Comparison of ENCODE assay signal across 8 mouse cellular contexts in the genomic region with DNA sequence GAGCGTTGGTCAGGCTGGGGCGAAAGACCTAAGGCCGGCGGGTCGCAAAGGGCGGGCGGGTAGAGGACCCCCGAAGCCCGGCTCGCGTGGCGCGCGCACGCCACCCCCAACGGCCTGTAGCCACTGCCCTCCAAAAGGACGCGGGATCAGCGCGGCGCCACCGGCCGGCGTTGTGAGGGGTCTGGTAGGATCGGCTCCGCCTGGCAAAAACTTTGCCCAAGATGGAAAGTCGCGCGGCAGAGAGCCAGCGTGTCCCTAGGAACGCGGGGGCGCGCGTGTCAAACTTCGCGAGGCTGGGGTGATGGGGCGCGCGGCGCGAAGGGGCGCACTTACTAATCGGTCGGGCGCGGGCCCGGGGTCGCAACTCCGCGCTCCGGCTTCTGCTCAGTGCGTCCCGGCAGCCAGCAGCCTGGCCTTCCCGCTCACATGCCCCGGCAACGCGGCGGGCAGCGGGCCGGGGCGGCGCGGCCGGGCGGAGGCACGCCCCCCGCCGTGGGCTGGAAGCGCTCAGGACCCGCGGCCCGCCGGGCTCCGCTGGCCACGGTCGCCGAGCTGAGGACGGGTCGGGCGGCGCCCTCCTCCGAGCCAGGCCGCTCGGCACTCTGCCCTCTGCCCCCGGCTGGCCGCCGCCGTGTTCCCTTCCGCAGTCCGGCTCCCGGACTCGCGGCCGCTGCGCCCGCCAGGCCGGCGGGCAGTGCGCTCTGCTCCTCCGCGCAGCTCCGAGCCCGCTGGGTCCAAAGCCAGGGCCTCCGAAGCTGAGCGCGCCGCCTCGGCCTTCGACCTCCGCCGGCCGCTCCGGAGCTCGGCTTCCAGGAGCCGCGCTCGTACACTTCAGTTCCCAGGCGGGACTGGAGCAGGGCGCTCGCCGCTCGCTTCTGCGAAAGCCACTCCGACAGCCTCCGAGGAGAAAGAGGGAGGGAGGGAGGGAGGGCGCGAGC. TPM values are rescaled to one million over a fixed set of nuclear protein-coding genes. Genes with fewer than 3 reads are reported as not detected.
DNase-seq lines count a peak whose midpoint lies in the region; ATAC-seq and TF ChIP-seq lines count a peak whose summit lies in the region.

Gene Sox13, minus strand, starts transcription at position 835 of the 938 bp plus-strand sequence.

- peak within 1 kb of the TSS; percentile 85 for H3K4me2 ChIP-seq in intestine, embryonic 16.5 days (ENCODE audit: low read depth, low read length)
- H3K4me2 ChIP-seq in limb, embryonic 15.5 days = peak within 1 kb of the TSS; percentile 99
- H3K4me2 ChIP-seq in midbrain, embryonic 16.5 days (ENCODE audit: low read length) = peak within 1 kb of the TSS; percentile 99

- TF ChIP-seq POLR2A in cerebellum, adult 2 months (IDR thresholded peaks at IDR 0.05; ENCODE audit: borderline replicate concordance, insufficient read depth, low read length) = no peak
- 0 out of 2 replicates have a peak, but pooled peaks have one; percentile 20 for TF ChIP-seq POLR2A in cortical plate, adult 2 months (IDR thresholded peaks at IDR 0.05; ENCODE audit: extremely low read depth, insufficient read depth, low read length)

- peak within 1 kb of the TSS; percentile 46 for H3K4me3 ChIP-seq in cerebellum, adult 2 months (replicated peaks; ENCODE audit: insufficient read depth, low read depth, low read length)
- peak within 1 kb of the TSS; percentile 62 for H3K4me3 ChIP-seq in cortical plate, adult 2 months (ENCODE audit: insufficient read depth, low read length)
- H3K4me3 ChIP-seq in intestine, embryonic 16.5 days (ENCODE audit: low read length) = peak within 1 kb of the TSS; percentile 90
- H3K4me3 ChIP-seq in limb, embryonic 15.5 days = peak within 1 kb of the TSS; percentile 58
- H3K4me3 ChIP-seq in midbrain, embryonic 16.5 days (ENCODE audit: low read depth, low read length) = peak within 1 kb of the TSS; percentile 71

- ATAC-seq in cerebellum, adult (ENCODE audit: insufficient number of reproducible peaks, low FRiP score, low TSS enrichment) = no peak
- peak; percentile 89 for ATAC-seq in intestine, embryonic 16.5 days
- no peak; the same call in none of the 2 replicates for ATAC-seq in limb, embryonic 15.5 days (ENCODE audit: insufficient number of reproducible peaks, low FRiP score, low TSS enrichment, low read depth)
- ATAC-seq in midbrain, embryonic 16.5 days = peak; percentile 72

- TF ChIP-seq CTCF in cerebellum, adult 2 months (IDR thresholded peaks at IDR 0.05; ENCODE audit: borderline replicate concordance, insufficient read depth, low read depth, low read length) = no peak
- TF ChIP-seq CTCF in cortical plate, adult 2 months (IDR thresholded peaks at IDR 0.05; ENCODE audit: extremely low read depth, insufficient read depth, low read length) = no peak

- H3K4me1 ChIP-seq in cerebellum, adult 2 months (ENCODE audit: control insufficient read depth, insufficient read depth, low read length) = peaks cover 3% of the 10 kb centered on the region; the same call in 1 of the 2 replicates
- H3K4me1 ChIP-seq in cortical plate, adult 2 months (ENCODE audit: control insufficient read depth, insufficient read depth, low read length) = no peaks in the 10 kb centered on the region
- H3K4me1 ChIP-seq in intestine, embryonic 16.5 days (ENCODE audit: control insufficient read depth, insufficient read depth, low read length) = peaks cover 31% of the 10 kb centered on the region
- peaks cover 15% of the 10 kb centered on the region for H3K4me1 ChIP-seq in limb, embryonic 15.5 days
- peaks cover 12% of the 10 kb centered on the region for H3K4me1 ChIP-seq in midbrain, embryonic 16.5 days (ENCODE audit: control insufficient read depth, insufficient read depth, low read length)

- no peaks in the 10 kb centered on the region for H3K9me3 ChIP-seq in intestine, embryonic 16.5 days (ENCODE audit: control insufficient read depth, low read length)
- no peaks in the 10 kb centered on the region for H3K9me3 ChIP-seq in limb, embryonic 15.5 days
- no peaks in the 10 kb centered on the region for H3K9me3 ChIP-seq in midbrain, embryonic 16.5 days (replicated peaks; ENCODE audit: control insufficient read depth, low read length, poor library complexity, severe bottlenecking)

- H3K27me3 ChIP-seq in cerebellum, adult 2 months (ENCODE audit: control insufficient read depth, insufficient read depth, low read length) = peaks cover 2% of the 10 kb centered on the region; the same call in 1 of the 2 replicates
- H3K27me3 ChIP-seq in intestine, embryonic 16.5 days (replicated peaks; ENCODE audit: control insufficient read depth, insufficient read depth, low read length) = no peaks in the 10 kb centered on the region
- H3K27me3 ChIP-seq in limb, embryonic 15.5 days = peaks cover 18% of the 10 kb centered on the region
- H3K27me3 ChIP-seq in midbrain, embryonic 16.5 days (ENCODE audit: control insufficient read depth, insufficient read depth, low read depth, low read length) = no peaks in the 10 kb centered on the region

- under 1% methylated on average over 122 of the region's 128 CpGs for WGBS in cerebellum, adult 2 months
- under 1% methylated on average over 116 of the region's 128 CpGs for WGBS in intestine, embryonic 16.5 days
- under 1% methylated on average over 100 of the region's 128 CpGs for WGBS in limb, embryonic 15.5 days
- WGBS in midbrain, embryonic 16.5 days = under 1% methylated on average over 113 of the region's 128 CpGs

- no peak within 1 kb of the TSS for H3K27ac ChIP-seq in cerebellum, adult 2 months (ENCODE audit: insufficient read depth, low read length)
- peak within 1 kb of the TSS; percentile 86 for H3K27ac ChIP-seq in cortical plate, adult 2 months (ENCODE audit: insufficient read depth, low read length)
- peak within 1 kb of the TSS; percentile 96 for H3K27ac ChIP-seq in intestine, embryonic 16.5 days (ENCODE audit: low read length)
- peak within 1 kb of the TSS; percentile 78 for H3K27ac ChIP-seq in limb, embryonic 15.5 days
- H3K27ac ChIP-seq in midbrain, embryonic 16.5 days (ENCODE audit: low read length) = peak within 1 kb of the TSS; percentile 80

- DNase-seq in cerebellum, adult 2 months = peak; percentile 40 to 42
- peak in 1 of 2 experiments; percentile 67 for DNase-seq in gastrocnemius, postnatal 4 days (ENCODE audit: low spot score in 2 of 2)
- peak; percentile 79 for DNase-seq in testis, postnatal 10 days (ENCODE audit: low spot score)

- peak within 1 kb of the TSS; percentile 89 for H3K9ac ChIP-seq in intestine, embryonic 16.5 days (ENCODE audit: low read depth, low read length)
- H3K9ac ChIP-seq in limb, embryonic 15.5 days = peak within 1 kb of the TSS; percentile 51
- H3K9ac ChIP-seq in midbrain, embryonic 16.5 days (ENCODE audit: low read depth, low read length) = peak within 1 kb of the TSS; percentile 58

- H3K36me3 ChIP-seq in intestine, embryonic 16.5 days (ENCODE audit: control insufficient read depth, insufficient read depth, low read length) = no peaks in the 10 kb centered on the region
- H3K36me3 ChIP-seq in limb, embryonic 15.5 days = no peaks in the 10 kb centered on the region
- no peaks in the 10 kb centered on the region for H3K36me3 ChIP-seq in midbrain, embryonic 16.5 days (ENCODE audit: control insufficient read depth, insufficient read depth, low read length)

RNA-seq across cellular contexts. Expression of gene Sox13, which starts in this region (rescaled TPM):
- 13.6 and 15.4 TPM in 2 replicates for polyA plus RNA-seq in cerebellum, adult 2 months (2012; rRNA removed)
- 13.4 and 14.3 TPM in 2 replicates for polyA plus RNA-seq in cortical plate, adult 2 months (2012; rRNA removed)
- total RNA-seq in gastrocnemius, postnatal 4 days (2021) = 10 to 100 TPM; 18.1 to 19.3 TPM
- 5.5 and 7.0 TPM in 2 replicates for polyA plus RNA-seq in intestine, embryonic 16.5 days (2015; fragmentation: Nextera tagmentation; extraction: Ambion mirVana)
- 3.3 and 4.1 TPM in 2 replicates for polyA plus RNA-seq in limb, embryonic 15.5 days (2015; fragmentation: Nextera tagmentation; extraction: Ambion mirVana)
- 5.3 and 7.4 TPM in 2 replicates for polyA plus RNA-seq in midbrain, embryonic 16.5 days (2015; fragmentation: Nextera tagmentation; extraction: Ambion mirVana)

Comparison
In these comparisons a context has a peak if more than half of its experiments do, and no peak if none do; other contexts are left out.
1. ATAC-seq: peak in intestine, embryonic 16.5 days (single experiment) and midbrain, embryonic 16.5 days (single experiment); none in cerebellum, adult (single experiment) and limb, embryonic 15.5 days (single experiment).
2. Peak in every context shown above with its lines, with median percentiles within 50 percentile points of each other: H3K4me3 ChIP-seq, H3K4me2 ChIP-seq and H3K9ac ChIP-seq.